Mouse (Mus musculus) hindlimb bud, embryonic 11.5 days (tissue): ENCODE measurements around the gene Rbfox3.

Experiments used
- DNase-seq: peaks from one replicate; pipeline ENCODE4 v3.0.0-alpha.2; 2012; ENCODE audit warnings: low read depth, low spot score; ENCODE audit errors: extremely low spot score

Rbfox3 gene

GRCm38 (mm10) chr11:118518743-118519142 lies 392.7 kb downstream of the Rbfox3 start:
- DNase-seq = no peak

GRCm38 (mm10) chr11:118517924-118518323 lies 393.5 kb downstream of the Rbfox3 start:
- no peak for DNase-seq

DNA sequence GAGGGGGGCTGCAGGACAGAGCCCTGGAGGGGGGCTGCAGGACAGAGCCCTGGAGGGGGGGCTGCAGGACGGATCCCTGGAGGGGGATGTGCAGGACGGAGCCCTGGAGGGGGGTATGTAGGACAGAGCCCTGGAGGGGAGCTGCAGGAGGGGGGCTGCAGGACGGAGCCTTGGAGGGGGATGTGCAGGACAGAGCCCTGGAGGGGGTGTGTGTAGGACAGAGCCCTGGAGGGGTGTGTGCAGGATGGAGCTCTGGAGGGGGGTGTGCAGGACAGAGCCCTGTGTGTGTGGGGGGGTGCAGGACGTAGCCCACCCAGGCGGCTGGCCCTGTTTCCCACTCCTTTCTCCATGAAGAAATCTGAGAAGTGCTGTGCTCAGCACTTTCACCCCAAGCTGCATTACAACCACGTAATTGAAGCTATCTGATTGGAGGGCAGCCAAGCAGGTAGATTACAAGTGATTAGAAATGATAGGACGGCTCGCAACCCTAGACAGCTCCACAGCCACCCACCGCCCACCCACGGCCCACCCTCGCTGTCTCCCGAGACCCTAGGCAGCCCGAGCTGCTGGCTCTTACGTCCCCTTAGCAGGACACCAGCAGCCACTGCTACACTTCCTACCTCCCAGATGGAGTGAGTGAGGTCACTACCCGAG lies 399.0 kb downstream of the Rbfox3 start:
- no peak for DNase-seq

- no peak for DNase-seq
These were observed 399.5 kb downstream of the Rbfox3 start for GRCm38 (mm10) chr11:118511851-118512250.

- no peak for DNase-seq
These were observed 403.1 kb downstream of the Rbfox3 start for GRCm38 (mm10) chr11:118508341-118508740.

DNA sequence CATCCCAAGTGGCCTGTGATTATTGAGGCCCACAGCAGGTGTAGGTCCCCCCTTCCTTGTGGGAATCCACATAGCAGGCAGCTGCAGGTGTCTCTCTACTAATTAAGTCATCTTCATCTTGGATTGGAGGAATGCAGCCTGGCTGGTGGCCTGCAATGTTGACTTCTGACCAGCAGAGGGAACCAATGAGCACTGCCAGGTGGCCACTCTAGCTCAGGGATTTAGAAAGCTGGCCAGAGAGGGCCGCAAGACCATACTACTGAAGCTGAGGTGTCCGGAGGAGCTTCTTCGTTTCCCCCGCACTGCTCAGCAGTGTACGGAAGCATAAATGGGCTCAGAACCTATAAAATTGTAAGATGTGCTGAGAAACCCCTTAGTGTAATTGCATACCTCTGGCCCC lies 403.5 kb downstream of the Rbfox3 start:
- peak; percentile 35 for DNase-seq

DNA sequence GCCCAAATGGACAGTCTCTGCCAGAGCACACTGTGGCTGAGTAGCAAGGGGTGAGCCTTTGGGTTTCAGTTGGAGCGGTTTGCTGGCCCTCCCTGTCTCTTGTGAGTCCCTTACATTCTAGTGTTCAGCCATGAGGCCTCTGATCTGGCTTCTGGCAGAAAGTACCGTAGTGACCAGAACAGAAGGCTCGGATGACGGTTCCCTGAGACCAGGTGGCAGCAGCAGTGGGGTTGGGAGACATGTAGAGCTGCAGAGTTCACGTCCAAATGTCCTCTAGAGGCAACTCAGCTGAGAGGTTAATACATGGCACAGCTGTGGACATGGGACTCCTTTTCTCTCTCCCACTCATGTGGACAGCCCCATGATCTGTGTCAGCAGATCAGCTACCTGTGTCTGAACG lies 404.3 kb downstream of the Rbfox3 start:
- DNase-seq = no peak

DNA sequence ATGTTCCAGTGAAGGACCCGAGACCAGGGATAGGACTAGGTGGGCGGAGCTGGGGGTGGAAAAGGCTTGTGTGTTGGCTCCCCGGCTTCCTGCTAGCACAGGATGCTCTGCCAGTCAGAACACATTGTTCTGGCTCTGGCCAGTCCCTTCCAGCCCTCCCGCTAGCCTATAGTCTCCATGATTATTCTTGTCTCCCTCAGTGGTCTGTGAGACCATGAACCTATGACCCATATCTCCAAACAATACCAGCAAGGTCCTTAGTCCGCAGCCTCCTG lies 407.3 kb downstream of the Rbfox3 start:
- no peak for DNase-seq

DNA sequence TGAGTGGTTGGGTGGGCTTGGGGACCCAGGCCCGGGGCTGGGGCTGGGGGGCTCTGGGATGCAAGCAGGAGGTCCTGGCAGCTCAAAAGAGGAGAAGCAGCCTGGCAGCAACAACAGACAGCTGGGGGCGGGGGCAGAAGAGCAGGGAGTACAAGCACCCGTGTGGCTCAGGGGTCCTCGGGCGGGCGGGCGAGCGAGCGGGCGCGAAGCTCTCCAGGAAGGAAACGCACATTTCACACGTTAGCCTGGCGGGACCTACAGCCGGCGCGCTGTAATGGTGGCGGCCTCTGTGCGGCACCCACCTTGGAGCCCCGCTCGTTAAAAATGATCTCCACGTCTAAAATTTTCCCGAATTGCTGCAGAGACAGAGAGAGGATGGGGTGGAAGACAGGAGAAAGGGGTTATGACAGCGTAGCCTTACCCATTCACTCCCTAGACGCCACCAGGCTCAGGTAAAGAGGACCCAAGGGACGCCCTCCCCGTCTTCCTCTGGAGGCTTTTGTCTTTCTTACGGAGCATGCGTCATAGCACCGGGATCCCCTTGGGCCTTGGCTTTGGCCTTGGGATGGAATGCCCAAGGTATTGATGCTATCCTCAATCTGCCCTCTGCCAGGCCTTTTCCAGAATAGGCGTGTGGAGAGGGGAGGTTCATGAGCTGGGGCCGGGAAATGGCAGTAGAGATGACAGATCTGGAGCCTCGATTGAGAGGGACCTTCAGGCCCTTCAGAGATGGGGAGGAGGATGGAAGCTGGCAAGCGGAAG lies 407.8 kb downstream of the Rbfox3 start:
- no peak for DNase-seq

- no peak for DNase-seq
These were observed 408.4 kb downstream of the Rbfox3 start for GRCm38 (mm10) chr11:118502990-118503389.

DNA sequence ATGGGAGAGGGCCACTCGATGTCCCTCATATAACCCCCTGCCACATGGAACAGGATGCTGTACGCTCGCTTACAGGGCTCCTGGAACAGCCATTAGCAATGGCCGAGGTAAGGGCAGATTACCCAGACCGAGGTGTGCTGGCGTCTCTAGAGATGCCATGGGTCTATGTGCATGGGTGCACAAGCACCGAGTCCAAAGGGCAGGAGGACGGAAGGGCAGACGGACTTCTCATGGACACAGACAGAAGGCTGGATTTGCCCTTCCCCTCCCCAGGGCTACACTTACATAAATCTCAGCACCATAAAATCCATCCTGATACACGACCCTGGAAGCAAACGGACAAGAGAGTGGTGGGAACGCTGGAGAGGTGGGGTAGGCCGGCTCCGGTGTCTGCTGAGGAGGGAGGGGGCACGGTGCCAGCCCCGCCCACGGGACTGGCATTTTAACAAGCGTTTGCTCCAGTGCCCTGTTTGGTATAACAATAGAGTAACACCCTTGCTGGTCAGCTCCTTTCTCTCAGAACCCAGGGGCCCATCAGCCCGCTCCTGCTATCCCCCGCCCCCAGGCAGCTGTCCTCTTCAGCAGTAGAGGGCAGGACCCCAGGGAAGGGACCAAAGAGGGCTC lies 415.2 kb downstream of the Rbfox3 start:
- no peak for DNase-seq

DNA sequence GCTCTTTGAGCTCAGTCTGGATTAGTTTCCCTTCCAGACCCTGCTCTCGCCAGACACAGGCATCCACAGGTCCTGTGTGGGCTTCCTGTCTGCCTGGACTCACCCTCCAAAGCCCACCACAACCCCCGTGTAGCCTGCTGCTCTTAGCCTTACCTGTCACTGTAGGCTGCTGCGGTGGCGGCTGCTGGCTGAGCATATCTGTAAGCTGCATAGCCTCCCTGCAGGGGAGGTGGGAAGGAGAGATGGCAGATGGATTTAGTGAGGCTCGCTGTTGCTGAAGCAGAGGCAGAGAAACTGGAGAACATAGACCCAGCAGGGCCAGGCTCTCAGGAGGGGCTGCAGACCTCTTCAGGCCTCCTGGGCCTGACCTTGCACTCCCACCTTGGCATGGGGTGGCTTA lies 416.3 kb downstream of the Rbfox3 start:
- DNase-seq = no peak

- no peak for DNase-seq
These were observed 417.2 kb downstream of the Rbfox3 start for GRCm38 (mm10) chr11:118494001-118494737.

DNA sequence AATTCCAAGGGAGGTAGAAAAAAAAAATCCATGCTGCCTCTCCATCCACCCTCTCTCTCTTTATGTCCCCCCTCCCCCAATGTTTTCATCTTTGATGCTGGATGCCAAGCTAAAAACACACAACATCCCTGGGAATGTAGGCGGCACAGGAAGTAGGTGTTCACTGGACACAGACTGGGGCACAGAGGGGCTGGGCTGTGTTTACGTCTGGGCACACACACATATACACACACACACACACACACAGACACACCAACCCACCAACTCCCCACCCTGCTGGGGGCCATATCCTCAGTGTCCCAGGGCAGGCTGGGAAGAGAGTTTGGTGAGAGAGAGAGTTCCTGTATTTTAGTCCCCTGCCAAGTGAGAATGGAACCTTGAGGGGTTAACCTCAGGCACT lies 417.9 kb downstream of the Rbfox3 start:
- DNase-seq = no peak

- no peak for DNase-seq
These were observed 420.2 kb downstream of the Rbfox3 start for GRCm38 (mm10) chr11:118491230-118491629.

- no peak for DNase-seq
These were observed 420.7 kb downstream of the Rbfox3 start for GRCm38 (mm10) chr11:118490566-118491218.

DNA sequence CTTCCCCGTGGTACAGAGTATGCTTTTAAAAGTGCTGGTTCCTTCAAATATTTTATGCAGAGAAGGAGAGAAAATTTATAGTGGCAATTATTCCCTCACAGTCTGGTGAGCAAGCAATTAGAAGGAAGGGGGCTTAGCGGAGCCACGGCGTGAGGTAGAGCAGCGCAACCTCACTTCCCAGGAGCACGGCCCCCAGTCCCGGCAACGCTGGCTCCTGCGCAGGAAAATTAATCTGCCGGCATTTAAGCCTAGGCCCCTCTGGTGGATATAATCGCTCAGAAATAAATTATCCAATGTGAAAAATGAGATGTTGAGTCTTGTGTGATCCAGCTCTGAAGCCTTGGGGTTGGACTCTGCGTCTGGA lies 422.5 kb downstream of the Rbfox3 start:
- DNase-seq = no peak

- DNase-seq = no peak
These were observed 423.0 kb downstream of the Rbfox3 start for GRCm38 (mm10) chr11:118488191-118488906.

DNA sequence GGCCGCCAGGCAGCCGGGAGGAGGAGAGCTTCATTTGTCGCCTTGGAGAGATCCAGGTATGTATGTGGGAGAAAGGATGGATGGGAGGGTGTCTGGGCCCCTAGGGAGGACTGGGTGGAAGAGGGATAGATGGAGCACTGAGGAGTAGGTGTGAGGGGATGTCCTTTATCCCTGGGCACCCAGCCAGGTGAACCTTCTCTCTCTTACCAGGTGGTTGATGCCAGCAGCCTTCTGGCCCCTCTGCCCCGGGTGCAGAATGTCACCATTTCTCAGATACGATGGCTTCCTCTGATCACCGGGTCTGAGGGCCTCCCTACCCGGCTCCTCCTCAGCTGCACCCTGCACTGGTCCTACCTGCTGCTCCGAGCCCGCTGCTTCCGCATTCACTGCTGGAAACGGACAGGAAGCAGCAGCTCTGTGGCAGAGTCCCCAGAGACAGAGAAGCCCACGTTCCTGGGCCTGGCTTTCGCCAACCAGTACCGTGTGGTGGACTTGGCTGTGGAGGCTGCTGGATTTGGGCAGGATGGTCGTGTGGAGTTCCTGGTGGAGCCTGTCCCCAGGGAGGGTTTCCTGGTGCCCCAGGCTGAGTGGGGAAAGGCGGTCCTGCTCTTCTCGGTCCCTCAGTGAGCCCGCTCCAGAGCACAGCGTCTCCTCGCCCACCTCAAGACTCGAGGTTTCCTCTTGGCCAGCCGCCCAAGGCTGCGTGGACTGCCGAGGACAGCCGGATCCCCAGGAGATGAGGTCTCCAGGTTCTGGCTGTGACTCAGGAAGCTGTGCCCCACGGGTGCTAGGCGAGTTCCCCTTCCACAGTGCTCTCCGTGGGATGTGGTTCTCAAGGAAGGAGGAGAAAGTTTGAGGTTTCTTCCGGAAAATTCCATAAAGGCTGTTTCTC lies 424.3 kb downstream of the Rbfox3 start:
- no peak for DNase-seq

DNA sequence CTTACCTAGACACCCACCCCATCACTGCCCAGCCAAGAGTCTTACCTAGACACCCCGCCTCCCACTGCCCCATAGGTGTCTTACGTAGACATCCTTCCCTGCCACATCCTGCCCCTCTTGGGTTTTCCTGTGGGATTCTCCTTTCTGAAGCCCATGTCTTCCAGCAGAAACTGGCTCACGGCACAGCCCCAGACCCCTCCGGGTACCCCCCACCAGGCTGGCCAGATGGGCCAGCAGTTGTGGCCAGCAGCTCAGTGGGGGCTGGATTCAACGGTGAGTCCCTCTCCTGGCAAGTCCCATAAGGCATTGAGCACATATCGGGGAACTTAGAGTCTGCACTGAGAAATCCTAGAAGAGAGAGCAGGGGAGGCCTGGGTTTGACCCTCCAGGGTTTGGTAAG lies 425.1 kb downstream of the Rbfox3 start:
- no peak for DNase-seq
